Mouse (Mus musculus): ENCODE results near the gene Tspoap1. TPM values are rescaled to one million over a fixed set of nuclear protein-coding genes. Genes with fewer than 3 reads are reported as not detected.

Gene Tspoap1
- total RNA-seq, 2 experiments from 2014 or later, result 144 to 163 TPM

DNA sequence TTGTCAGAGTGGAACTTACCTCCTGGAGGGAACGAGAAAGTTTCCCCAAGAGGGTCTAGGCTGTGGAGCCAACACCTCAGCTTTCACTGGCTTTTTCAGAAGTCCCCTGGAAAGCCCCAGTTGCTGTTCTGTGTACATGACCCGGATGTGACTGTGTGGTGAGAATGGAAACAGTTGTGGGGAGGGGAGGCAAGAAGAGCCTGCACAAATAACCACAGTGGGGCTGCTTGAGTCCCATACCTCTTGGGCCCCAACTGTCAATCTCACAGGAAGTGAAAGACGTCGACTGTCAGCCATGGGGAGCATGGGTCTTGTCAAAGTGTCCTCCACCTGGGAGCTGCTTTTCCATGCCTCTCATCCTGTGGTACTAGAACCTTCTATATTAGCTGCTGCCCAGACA lies 15.4 kb upstream of the Tspoap1 start:
- no peak for DNase-seq (ENCODE audit: low spot score in 2 of 2)

- no peak for DNase-seq (ENCODE audit: low spot score in 2 of 2)
These were observed 14.4 kb upstream of the Tspoap1 start for GRCm38 (mm10) chr11:87745632-87746555.

- no peak for DNase-seq (ENCODE audit: low spot score in 2 of 2)
These were observed 13.0 kb upstream of the Tspoap1 start for GRCm38 (mm10) chr11:87747312-87747711.

GRCm38 (mm10) chr11:87747716-87748115 lies 12.6 kb upstream of the Tspoap1 start:
- no peak for DNase-seq (ENCODE audit: low spot score in 2 of 2)

DNA sequence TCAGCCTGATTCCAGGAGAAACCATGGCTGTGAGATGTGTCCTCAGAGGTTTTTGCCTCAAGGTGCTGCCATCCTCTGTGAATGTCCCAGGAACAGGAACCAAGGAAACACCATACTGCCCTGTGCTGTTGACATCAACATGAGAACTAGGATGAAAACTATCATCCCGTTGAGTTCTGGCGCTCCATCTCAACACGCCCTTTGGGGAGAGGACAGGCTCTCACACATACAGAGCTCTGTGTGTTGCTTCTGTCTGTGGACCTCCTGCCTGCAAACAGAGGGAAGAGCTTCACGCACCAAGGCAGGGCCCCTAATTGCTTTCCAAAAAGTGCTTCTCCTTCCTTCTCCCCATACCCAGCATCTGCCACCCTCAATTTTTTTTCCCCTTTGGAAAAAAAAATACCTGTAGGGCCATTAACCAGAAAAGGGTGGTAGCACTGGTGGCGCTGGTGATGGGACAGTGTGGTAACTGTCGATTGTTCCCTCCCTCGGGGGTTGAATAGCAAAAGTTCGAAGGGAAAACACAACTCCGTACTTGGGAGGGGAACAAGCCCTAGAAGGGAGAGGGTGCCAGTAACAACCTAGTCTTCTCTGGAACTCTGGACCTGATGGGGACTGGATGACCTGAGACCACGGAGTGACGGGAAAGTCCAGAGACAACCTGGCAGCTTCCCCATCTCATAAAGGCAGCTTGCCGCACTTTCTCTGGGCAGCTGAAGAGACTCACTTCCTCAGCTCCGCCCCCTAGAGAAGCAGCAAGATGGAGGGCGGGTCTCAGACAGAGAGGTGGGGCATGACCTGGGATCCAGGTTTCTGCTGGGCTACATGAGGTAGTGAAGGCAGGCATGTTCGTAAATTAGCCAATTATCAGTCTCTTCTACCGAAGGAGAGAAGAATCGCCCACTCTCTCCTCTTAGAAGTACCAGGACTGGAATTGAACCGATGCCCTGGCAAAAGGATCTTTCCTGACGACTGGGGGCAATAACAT lies 11.9 kb upstream of the Tspoap1 start:
- no peak for DNase-seq (ENCODE audit: low spot score in 2 of 2)

DNA sequence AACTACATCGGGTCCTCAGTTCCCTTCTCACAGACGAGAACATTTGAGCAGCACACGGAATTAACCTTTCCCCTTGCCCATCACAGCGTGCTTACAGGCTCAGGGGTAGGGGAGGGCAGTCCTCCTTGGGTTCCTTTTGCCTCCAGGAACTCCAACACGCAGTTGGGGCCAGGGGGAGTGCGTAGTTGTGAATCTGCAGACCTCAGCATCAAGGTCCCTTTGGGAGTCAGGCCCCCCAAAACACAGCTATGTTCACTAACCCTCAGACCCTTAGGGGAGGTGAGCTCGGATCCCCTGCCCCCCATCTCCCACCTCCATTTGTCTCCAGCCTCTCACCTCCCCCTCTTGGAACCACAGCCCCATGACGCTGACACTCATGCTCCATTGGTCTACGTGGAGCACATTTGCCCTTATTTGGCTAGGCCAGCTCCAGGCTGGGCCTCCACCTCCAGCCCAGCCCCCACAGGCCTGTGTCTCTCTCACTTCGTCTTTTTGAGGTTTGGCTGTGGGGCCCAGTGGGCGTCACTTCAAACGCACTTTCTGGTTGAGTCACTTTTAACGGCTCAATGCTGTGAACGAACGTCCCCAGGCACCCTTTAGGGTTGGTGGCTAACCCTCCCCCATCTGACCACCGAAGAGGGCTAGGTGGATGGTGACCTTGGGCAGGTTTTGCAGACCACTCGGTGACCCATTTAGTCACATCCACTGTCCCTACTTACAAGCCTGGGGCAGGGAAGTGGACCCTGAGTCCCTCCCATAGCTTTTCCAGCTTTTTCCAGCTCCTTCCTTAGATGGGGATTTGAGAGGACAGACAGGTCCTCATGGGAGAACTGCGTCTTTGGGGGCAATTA lies 10.9 kb upstream of the Tspoap1 start:
- no peak for DNase-seq (ENCODE audit: low spot score in 2 of 2)

DNA sequence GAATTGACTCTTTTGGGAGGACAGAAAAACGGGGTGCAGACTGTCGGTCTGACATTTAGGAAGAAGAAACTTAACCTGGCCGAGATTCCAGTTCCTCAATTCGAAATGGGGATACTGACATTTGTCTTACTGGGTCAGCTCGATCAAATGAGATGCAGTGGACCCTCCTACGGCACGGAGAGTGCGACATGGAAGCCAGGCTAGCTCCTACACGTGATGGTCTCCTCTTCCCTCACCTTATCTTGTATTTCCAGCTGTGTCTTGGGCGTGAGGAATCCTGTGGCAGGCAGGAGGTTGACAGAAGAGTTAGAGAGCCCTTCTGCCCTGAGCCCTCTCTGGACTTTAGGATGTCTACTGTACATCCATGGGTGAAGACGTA lies 10.3 kb upstream of the Tspoap1 start:
- DNase-seq (ENCODE audit: low spot score in 2 of 2), result no peak

DNA sequence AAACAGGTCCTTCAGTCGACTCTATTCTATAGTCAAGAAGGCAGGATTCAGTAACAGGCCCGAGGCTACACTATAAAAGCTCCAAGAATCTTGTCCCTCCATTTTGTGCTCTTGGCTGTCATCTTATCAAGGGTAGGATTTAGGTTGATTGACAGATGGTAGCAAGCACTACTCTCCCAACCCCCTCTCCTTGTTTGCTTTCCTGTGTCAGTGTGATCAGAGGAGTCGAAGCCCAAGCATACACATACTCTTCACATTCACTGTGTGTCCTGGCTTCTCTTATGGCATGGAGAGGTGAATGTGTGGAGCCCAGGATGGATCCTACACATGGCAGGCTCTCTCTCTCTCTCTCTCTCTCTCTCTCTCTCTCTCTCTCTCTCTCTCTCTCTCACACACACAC lies 9.8 kb upstream of the Tspoap1 start:
- no peak for DNase-seq (ENCODE audit: low spot score in 2 of 2)

DNA sequence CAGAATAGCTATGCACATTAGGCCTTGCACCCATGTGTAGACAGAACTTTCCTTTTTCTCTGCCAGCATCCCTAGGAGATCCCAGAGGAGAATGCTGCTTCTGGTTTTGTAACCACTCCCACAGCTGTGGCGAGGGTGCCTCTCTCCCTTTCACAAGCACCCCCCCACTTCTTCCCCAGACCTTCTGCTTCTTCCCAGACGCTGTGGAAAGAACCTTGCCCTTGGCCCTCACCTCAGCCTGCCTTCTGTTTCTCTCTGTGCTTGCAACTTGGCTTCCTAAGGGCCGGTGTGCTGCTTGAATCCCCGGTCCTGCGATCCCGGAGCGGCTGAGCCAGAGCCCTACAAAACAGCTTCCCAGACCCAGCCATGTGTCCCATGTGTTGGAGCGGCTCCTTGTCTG lies 9.3 kb upstream of the Tspoap1 start:
- no peak for DNase-seq (ENCODE audit: low spot score in 2 of 2)

DNA sequence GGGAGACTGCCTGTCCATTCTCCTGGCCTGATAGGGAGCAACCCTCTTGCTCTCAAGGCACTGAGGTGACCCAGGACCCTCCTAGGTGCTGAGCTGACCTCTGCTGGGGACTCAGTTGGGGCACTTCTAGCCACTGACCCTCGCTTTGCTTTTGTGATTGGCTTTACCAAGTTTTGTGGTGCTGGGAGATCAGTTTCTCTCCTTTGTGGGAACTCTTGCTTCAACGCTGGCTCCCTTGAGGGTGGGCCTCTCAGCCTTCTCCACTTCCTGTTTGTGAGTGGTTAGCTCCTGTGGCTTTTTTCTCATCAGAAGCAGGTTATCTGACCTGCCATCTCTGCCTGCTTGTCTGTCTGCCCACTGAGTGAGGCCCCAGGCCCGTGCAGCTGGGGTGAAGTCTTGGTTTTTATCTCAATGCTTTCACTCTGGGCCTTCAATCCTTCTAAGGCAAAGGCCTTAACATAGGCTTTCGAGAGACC lies 8.8 kb upstream of the Tspoap1 start:
- no peak for DNase-seq (ENCODE audit: low spot score in 2 of 2)

GRCm38 (mm10) chr11:87752307-87752706 lies 8.0 kb upstream of the Tspoap1 start:
- DNase-seq (ENCODE audit: low spot score in 2 of 2), result no peak

- DNase-seq (ENCODE audit: low spot score in 2 of 2), result no peak
These were observed 7.1 kb upstream of the Tspoap1 start for GRCm38 (mm10) chr11:87753255-87753654.

- DNase-seq (ENCODE audit: low spot score in 2 of 2), result no peak
These were observed 6.3 kb upstream of the Tspoap1 start for GRCm38 (mm10) chr11:87753891-87754501.

GRCm38 (mm10) chr11:87754603-87755002 lies 5.7 kb upstream of the Tspoap1 start:
- no peak for DNase-seq (ENCODE audit: low spot score in 2 of 2)

GRCm38 (mm10) chr11:87755360-87756017 lies 4.9 kb upstream of the Tspoap1 start:
- DNase-seq (ENCODE audit: low spot score in 2 of 2), result no peak

- no peak for DNase-seq (ENCODE audit: low spot score in 2 of 2)
These were observed 4.0 kb upstream of the Tspoap1 start for GRCm38 (mm10) chr11:87756251-87756820.

DNA sequence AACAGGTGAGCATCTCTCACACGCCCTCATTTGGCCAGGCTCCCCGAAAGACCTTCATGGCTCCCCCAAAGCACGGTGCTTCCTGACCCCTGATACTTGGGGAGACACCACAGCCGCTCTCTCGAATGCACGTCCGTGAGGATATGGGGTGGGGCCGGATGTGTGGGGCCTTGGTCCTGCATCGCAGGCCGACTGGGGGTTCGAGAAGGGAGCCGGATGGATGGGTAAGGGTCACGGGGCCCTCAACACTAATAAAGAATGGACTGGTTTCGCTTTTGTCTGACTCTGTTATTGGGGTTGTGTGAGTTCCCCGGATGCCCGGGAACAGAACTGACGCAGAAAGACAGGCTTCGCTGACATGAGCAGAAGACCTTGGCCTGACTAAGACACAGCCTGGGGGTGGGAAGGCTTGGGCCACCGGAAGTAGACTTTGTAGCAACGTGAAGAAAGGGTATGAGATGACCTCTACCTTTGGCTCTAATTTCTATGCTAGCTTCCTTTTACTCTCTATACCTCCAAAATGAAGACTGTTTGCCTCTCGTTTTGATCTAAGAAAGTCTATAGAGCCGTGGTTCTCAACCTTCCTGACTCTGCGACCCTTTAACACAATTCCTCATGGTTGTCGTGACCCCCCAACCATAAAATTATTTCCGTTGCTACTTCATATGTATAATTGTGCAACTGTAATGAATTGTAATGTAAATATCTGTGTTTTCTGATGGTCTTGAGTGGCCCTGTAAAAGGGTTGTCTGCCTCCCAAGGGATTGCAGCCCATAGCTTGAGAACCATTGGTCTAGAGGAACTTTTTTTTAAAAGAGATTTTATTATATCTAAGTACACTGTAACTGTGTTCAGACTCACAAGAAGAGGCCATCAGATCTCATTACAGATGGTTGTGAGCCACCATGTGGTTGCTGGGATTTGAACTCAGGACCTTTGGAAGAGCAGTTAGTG lies 3.1 kb upstream of the Tspoap1 start:
- DNase-seq (ENCODE audit: low spot score in 2 of 2), result no peak

GRCm38 (mm10) chr11:87758161-87758911 lies 2.0 kb upstream of the Tspoap1 start:
- no peak for DNase-seq (ENCODE audit: low spot score in 2 of 2)

Data from layer of hippocampus, postnatal 14 days (tissue).